Mouse (Mus musculus) heart, postnatal 10 days (tissue): ENCODE data around the gene 4921507P07Rik. TPM values are rescaled to one million over a fixed set of nuclear protein-coding genes. Genes with fewer than 3 reads are reported as not detected.
A peak's percentile ranks its signal among the peaks of the same experiment; 100 is the strongest.
"Not testable (repeated sequence)": the region's sequence is repeated elsewhere in the genome, so short reads cannot be mapped to it uniquely, and the experiment has no call there.

Source experiments
- DNase-seq, 2 experiments: peaks; one replicate each; pipeline ENCODE4 v3.0.0; 2021
- intact Hi-C: fragments of 180-260 bp; cut with DNase I; formaldehyde crosslinking; loops from one replicate; pipeline ENCODE4 v1.15.1; 2025
- total RNA-seq, 2 experiments: library from RNA; stranded (reverse); gene quantifications; 2 replicates each; pipeline ENCODE4 v1.2.3; 2021

Gene 4921507P07Rik
- under 1 TPM; 0.25 to 0.36 TPM for total RNA-seq

GRCm38 (mm10) chr6:50596301-50597211 lies at the start of gene 4921507P07Rik:
Gene 4921507P07Rik, minus strand, starts transcription at chr6:50596632.
- intact Hi-C loops, result no loop called here
- peak; percentile 95 to 96 for DNase-seq

- peak; percentile 20 to 23 for DNase-seq
- intact Hi-C loops, result no loop called here
These were observed 48.3 kb upstream of the 4921507P07Rik start for GRCm38 (mm10) chr6:50644701-50645100.

DNA sequence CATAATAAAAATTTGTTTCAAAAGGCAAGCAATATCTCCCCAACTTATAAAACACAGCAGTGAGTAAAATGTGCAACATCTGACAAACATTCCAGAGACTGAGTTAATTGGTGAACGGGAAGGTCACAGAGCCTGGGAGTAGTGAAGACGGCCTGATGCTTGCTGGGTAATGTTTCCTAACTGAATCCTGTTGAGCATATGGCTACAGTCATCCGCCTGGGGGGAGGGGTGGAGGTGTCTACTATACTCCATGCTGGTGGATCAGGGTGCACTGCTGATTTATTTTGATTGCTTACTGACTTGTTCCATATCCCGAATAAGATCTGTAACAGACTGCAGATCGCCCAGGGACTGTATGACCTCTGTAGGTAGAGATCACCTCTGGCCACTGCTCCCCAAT lies 45.5 kb upstream of the 4921507P07Rik start:
- intact Hi-C loops, result no loop called here
- DNase-seq, result no peak

- peak in 1 of 2 experiments; percentile 50 for DNase-seq
- intact Hi-C loops, result no loop called here
These were observed 43.9 kb upstream of the 4921507P07Rik start for GRCm38 (mm10) chr6:50640377-50640776.

- intact Hi-C loops, result no loop called here
- DNase-seq, result no peak
These were observed 43.2 kb upstream of the 4921507P07Rik start for GRCm38 (mm10) chr6:50639656-50640055.

DNA sequence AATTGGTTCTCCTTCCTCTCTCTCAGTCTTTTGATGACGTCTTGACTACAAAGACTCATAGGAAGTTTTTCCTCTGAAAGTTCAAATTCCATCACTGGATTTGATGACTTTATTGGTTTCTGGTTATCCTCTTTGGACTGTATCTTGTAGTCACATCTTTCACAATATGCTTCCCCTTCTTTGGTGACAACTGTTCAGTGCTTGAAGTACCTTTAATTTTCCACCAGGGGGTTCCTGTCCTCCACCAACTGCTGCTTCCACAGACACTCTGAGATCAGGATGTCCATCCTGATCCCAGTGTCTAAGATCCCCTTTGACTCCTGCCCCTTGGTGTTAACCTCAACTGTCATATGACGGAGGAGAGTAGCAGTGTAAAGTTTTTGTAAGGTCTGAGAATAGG lies 29.7 kb upstream of the 4921507P07Rik start:
- not testable (repeated sequence) for DNase-seq

DNA sequence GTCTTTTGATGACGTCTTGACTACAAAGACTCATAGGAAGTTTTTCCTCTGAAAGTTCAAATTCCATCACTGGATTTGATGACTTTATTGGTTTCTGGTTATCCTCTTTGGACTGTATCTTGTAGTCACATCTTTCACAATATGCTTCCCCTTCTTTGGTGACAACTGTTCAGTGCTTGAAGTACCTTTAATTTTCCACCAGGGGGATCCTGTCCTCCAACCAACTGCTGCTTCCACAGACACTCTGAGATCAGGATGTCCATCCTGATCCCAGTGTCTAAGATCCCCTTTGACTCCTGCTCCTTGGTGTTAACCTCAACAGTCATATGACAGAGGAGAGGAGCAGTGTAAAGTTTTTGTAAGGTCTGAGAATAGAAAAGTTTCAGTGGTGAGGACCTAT lies 21.8 kb upstream of the 4921507P07Rik start:
- intact Hi-C loops, DNase-seq: not testable (repeated sequence)

More for the DNA sequence above, 29.7 kb upstream of the 4921507P07Rik start:
- intact Hi-C loops, result not testable (repeated sequence)

GRCm38 (mm10) chr6:50601620-50602019 lies 5.2 kb upstream of the 4921507P07Rik start:
- DNase-seq, result peak in 1 of 2 experiments; percentile 36
- intact Hi-C loops, result no loop called here

GRCm38 (mm10) chr6:50598560-50598959 lies 2.1 kb upstream of the 4921507P07Rik start:
- peak; percentile 73 to 78 for DNase-seq
- intact Hi-C loops, result no loop called here

GRCm38 (mm10) chr6:50594372-50594771 lies 2.1 kb downstream of the 4921507P07Rik start:
- DNase-seq, result no peak
- intact Hi-C loops, result no loop called here

- no peak for DNase-seq
- intact Hi-C loops, result no loop called here
These were observed 3.0 kb downstream of the 4921507P07Rik start for GRCm38 (mm10) chr6:50593334-50593845.

DNA sequence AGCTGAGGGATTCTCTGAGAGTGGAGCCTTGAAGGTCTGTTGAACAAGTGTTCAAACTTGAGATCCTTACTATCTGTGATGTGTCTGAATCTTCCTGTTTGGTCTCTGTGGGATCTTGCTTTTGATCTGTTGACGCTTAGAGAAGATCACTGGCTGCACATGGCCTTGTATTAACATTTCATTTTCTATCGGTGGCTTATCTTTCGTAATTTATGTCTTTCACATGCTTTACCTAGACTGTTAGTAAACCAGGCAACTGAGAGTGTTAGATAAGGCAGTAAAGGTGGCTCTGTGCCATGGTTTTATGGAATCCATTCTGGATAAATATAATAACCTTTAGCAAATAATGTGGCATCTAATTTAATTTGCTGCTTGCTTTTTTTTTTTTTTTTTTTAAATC lies 6.2 kb downstream of the 4921507P07Rik start:
- no peak for DNase-seq
- intact Hi-C loops, result no loop called here

GRCm38 (mm10) chr6:50588251-50588650 lies 8.2 kb downstream of the 4921507P07Rik start:
- DNase-seq, result peak; percentile 59 to 79

DNA sequence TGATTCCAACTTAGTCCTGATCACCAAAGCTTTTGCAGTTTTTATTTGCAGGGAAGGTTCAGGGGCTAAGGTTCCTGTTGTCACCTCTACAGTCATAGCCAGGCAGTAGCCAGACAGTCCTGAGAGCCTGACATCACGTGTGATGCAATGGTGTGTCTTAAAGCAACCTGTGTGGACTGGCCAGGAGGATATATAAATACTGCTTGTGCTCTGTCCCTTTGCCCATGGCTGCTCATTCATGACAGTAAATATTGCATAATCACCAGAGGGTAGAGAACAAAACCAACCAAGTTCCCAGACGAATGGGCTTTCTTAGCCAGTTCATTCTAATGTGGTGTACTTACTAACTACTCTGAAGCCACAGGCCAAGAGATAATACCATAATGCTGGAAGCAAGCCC lies 9.0 kb downstream of the 4921507P07Rik start:
- intact Hi-C loops, result no loop called here

More at GRCm38 (mm10) chr6:50588251-50588650, 8.2 kb downstream of the 4921507P07Rik start:
- intact Hi-C loops, result no loop called here

GRCm38 (mm10) chr6:50586316-50586715 lies 10.1 kb downstream of the 4921507P07Rik start:
- no peak for DNase-seq
- intact Hi-C loops, result no loop called here

More for the DNA sequence above, 9.0 kb downstream of the 4921507P07Rik start:
- no peak for DNase-seq

DNA sequence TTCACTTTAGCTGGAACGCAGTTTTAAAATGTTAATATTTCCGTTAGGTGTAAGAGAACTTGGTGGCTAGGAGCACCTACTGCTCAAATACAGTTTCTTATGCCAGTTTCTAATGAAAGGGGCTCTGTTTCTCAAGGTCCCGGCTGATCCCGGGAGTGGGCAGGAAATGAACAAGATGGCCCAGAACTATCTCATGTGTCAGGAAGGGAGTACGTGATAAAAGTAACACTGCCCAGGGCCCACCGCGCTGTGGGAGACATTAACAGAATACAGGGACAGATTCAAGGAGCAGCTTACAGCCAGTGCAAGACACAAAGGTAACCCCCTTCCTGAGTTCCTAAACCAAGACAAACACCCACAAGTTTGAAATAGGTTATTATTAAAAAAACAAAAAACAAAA lies 10.7 kb downstream of the 4921507P07Rik start:
- intact Hi-C loops, result no loop called here
- no peak for DNase-seq

DNA sequence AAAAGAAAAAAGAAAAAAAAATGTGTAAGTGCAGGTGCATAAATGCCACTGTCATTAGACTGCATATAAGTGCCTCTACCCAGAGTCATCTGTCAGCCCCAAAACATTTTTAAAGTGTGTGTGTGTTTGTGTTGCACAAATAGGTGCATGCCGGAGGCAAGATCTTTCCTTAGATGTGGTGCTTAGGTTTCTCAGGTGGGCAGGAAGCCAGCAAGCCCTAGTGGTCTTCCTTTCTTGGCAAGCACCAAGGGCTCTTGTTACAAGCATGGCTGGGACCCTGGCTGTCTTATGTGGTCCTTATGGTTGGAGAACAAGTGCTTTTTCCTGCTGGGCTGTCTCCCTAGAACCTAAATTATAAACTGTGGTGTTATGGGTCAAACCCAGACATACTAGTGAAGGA lies 24.8 kb downstream of the 4921507P07Rik start:
- no peak for DNase-seq
- intact Hi-C loops, result no loop called here

DNA sequence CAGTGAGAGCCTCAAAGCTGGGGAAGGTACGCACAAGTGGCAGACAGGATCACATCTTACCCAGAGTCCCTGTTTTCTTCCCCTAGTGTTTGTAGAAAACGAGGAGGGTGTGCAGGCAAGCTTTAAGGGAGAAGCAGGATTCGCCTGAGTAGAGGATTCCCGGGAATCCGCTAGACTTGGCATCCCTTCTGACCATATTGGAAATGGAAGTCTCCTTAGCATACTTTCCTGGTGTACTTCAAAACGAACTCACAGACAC lies 29.5 kb downstream of the 4921507P07Rik start:
- DNase-seq, result no peak
- intact Hi-C loops, result no loop called here

DNA sequence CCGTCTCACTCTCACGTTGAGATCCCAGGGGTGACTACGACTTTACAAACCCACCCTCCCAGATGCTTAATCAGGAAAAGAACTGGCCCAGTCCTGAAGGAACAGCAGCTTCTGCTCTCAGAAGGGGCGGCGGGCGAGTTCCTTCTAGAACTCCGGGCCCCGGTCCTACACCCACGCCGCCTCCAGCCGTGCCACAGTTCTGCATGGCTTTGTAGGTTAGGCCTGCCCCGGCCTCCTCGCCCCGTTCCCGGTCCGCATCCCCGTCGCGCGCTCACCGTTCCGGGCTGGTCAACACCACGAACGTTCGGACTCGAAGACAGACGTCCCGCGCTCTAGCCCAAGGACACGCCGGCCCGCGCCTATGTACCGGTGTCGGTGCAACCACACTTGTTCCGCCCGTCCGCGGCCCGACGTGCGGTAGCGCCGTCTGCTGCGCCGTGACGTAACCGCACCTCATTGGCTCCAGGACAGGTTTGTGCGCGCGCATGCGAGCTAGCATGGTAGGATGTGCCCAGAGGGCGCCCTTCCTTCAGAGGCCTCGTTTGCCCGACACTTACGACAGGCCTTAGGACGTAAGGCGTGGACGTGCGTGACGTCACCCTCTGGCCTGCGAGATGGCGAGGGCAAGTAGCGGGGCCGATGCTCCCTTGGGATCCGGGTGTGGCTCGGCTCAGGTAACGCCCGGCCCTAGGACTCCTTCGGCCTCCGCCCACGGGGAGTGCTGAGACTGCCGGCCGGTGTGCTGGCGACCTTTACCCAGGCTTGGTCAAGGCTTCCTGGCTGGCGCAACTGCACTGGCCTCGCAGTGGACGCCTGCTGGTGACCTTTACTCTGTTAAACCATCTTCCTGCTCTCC lies 30.1 kb downstream of the 4921507P07Rik start, which contains the start of gene Cycs:
TSS of gene Cycs (minus strand) at position 398 of the 856 bp plus-strand sequence.
- DNase-seq, result peak; percentile 100
- intact Hi-C loops, result no loop called here

GRCm38 (mm10) chr6:50563651-50564050 lies 32.8 kb downstream of the 4921507P07Rik start:
- intact Hi-C loops, result no loop called here

DNA sequence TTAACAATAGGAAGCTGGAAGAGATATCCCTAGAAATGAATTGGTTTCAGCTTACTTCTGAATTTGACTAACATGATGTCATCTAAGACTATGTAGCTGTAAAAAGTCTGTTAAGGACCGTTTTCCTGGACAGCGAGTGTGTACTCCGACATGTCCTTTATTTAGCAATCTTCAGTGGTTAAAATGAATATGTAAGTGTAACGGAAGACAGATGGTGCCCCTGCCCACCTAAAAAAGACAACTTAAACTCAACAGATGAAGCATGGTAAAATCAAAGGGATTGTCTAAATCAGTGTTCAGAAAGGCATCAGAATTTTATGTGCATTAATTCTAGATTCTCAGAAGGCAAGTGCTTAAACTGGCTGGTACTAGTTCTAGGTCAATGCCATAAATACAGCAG lies 34.0 kb downstream of the 4921507P07Rik start:
- no peak for DNase-seq
- intact Hi-C loops, result no loop called here

More at GRCm38 (mm10) chr6:50563651-50564050, 32.8 kb downstream of the 4921507P07Rik start:
- DNase-seq, result no peak
